Comparison of ENCODE assay signal across 13 mouse cellular contexts in genomic region chr8:118582185-118582584, GRCm38 (mm10).
"Had no signal": no experiment of that assay in that cellular context is flagged by ENCODE, and none has a peak within 500 bp of the region (broad histone marks: within the 10 kb centered on the region; RNA-seq: fewer than 3 reads in every experiment).

No protein-coding gene starts in this region.

- H3K4me3 ChIP-seq: limb, embryonic 15.5 days; liver, embryonic 12.5 days; midbrain, embryonic 10.5 days; neural tube, embryonic 13.5 days had no signal

- H3K4me2 ChIP-seq: limb, embryonic 15.5 days; liver, embryonic 12.5 days; lung, embryonic 14.5 days; neural tube, embryonic 13.5 days had no signal

- H3K4me1 ChIP-seq: limb, embryonic 15.5 days; liver, embryonic 12.5 days; midbrain, embryonic 10.5 days; neural tube, embryonic 13.5 days had no signal

- H3K27me3 ChIP-seq: limb, embryonic 15.5 days; liver, embryonic 12.5 days; neural tube, embryonic 13.5 days had no signal

- DNase-seq: kidney, adult 9 months; kidney, postnatal 36 days; lung, embryonic 14.5 days; lung, postnatal 10 days; lung, postnatal 4 days; midbrain, embryonic 14.5 days; retina, postnatal 1 day; thymus, adult 18-20 months; thymus, postnatal 14 days had no signal

- H3K36me3 ChIP-seq: limb, embryonic 15.5 days; liver, embryonic 12.5 days; midbrain, embryonic 10.5 days; neural tube, embryonic 13.5 days had no signal

- H3K9me3 ChIP-seq: limb, embryonic 15.5 days had no signal

- ATAC-seq: liver, embryonic 12.5 days had no signal

- H3K9ac ChIP-seq: limb, embryonic 15.5 days; liver, embryonic 12.5 days; lung, embryonic 14.5 days; neural tube, embryonic 13.5 days had no signal

- H3K27ac ChIP-seq: limb, embryonic 15.5 days; liver, embryonic 12.5 days; midbrain, embryonic 10.5 days; neural tube, embryonic 13.5 days had no signal
